Mouse (Mus musculus): ENCODE results near the gene Rsph3b.
"Not testable (repeated sequence)": the region's sequence is repeated elsewhere in the genome, so short reads cannot be mapped to it uniquely, and the experiment has no call there.

Gene Rsph3b

DNA sequence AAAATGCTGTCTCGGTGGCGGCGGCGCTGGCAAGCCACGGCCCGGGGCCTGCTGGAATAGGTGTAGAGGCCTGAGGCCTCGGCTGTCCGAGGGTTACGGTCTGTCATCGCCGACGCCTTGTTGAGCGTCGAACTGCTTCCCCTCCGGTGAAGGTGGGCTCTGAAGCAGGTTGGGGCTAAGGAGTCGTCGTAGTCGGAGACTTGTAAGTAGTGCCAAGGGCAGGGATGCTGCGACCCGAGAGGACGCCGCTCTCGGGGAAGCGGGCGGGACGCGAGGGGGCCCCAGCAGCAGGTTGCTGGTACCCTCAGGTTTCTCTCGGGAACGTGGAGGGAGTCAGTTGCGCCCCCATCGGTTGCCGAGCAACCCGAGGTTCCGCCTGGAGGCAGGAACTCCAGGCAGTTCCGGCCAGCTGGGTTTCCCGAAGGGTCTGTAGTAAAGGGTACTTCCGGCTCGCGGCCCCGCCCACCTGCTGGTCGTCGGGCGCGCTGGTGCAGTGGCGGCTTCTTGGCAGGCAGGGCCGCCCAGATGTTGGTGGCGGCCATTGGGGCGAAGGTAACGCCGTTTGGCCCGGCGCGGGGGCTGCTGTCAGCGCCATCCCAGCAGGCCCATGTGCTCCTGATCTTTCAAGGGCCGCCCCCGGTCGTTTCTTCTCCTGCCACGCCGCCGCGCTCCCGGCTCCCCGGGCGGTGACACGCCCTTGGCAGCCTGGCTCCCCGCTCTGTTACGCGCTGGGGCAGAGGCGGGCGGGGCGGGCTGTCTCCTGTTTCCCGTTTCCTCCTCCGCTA, at the start of gene Rsph3b:
Rsph3b (minus strand) TSS at position 699 of the 785 bp plus-strand sequence.
- DNase-seq, result peak; percentile 75 to 78

DNA sequence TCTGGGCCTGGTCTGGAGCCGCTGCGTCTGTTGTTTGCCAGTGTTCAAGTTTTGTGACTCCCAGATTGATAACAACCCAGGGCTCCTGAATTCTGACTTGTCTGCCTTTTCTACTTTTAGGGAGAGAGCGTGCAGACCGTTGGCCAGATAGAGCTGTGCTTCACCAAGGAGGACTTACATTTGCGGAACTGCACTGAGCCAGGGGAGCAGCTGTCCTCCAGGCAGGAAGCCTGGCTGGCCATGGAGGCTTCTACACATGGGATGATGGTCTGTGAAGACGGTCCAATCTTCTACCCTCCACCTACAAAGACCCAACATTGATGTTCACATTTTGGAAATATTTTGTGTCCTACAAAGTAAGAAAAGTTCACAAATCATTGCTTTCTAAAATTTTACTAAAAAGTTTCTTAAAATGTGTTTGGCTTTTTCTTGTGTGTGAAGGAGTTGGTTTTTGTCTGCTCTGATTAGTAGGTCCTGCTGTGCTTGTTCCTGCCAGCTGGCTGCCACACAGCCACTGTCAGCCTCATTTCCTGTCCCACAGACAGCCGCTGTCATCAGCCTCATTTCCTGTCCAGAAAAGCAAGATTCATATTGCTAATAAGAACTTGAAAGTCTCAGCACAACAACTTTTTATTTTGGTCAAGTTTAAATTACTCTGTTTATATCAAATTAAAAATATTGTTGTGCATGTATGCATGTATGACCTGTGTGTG, 49.5 kb upstream of the Rsph3b start:
- DNase-seq, result not testable (repeated sequence)

DNA sequence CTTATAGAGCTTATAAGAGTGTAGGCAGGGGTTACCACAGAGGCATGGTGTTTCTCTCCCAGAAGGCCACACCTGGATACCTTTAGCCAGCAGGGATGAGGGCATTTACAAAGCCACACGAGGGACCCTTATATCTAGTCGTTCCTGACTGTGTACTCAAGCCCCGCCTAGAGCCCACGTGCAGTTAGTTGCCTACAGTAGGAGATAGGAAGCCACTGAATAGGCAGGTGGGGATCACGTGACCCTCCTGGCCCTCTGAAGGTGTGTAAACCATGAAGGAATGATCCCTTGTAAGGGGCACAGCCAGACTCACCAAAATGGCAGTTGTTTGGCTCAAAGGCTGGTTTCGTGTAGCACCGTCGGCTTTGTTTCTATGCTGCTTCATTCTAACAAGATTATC, 48.3 kb upstream of the Rsph3b start:
- DNase-seq, result not testable (repeated sequence)

DNA sequence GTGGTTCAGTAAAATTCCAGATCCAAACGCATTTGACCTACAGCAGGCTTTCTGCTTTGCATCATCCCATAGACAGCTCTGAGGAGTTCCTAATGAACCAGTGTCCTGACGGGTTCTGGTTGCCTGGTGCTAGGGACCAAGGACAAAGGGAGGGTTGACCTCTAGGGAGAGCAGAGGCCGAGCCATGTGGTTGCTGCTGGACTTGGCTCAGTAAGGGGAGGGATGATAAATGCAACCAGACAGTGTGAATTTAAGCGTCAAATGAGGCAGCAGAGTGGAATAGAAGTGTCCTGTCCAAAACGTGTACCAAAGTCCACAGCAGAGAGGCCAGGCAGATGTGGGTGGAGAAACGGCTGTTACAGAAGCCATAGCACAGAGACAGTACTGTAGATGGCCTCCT, 47.0 kb upstream of the Rsph3b start:
- not testable (repeated sequence) for DNase-seq

DNA sequence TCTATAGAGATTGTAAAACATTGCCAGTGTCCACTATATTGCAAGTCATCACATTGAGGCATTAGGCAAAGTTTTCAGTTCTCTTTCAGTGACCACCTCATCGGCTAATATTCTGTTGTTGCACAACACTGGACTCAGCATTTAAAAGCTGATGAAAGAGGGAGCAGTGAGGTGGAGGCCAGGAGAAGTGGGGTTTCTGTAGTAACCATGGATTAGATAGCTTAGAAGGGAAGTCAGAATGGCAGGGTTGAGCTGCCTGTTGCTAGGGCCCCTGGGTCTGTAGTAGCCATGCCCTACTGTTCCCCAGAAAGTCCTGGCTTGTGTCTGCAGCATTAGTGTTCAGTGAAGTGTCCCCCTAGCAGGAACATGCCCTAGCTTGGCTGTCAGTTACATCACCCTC, 37.6 kb upstream of the Rsph3b start:
- not testable (repeated sequence) for DNase-seq

DNA sequence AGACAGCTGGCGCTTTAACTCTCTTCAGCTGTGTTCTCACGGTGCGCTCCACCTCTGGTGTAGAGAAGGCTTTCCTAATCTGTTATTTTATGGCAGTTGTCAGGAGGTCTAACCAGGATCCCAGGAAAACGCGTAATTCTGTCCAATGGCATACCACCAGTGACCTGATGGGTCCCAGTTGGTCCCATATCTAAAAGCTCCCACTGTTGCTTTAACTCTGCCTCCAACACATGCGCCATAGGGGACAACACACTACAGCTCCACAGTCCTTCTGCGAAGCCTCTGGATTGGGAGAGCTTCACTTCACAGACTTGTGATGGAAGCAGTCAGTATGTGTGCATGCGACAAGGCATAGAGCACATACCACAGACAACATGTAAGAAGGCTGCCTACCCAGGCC, 31.7 kb upstream of the Rsph3b start:
- DNase-seq, result not testable (repeated sequence)

DNA sequence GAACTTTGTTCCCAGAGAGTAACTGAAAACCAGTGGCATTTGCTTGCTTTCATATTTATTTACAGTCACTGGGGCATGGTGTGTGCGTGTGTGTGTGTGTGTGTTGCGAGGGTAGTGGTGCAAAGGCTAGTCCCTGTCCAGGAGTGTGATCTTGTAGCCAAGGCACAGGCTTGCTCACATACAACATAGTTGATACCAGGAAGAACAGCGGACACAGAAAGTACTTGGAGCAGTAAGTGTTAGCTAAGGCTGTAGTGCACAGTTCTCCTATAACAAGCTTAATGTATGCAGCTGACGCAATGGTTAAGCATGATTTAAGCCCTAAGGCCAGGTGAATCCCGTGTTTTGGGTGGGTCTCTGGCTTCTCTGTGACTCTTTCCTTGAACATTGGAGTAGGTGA, 30.9 kb upstream of the Rsph3b start:
- not testable (repeated sequence) for DNase-seq

DNA sequence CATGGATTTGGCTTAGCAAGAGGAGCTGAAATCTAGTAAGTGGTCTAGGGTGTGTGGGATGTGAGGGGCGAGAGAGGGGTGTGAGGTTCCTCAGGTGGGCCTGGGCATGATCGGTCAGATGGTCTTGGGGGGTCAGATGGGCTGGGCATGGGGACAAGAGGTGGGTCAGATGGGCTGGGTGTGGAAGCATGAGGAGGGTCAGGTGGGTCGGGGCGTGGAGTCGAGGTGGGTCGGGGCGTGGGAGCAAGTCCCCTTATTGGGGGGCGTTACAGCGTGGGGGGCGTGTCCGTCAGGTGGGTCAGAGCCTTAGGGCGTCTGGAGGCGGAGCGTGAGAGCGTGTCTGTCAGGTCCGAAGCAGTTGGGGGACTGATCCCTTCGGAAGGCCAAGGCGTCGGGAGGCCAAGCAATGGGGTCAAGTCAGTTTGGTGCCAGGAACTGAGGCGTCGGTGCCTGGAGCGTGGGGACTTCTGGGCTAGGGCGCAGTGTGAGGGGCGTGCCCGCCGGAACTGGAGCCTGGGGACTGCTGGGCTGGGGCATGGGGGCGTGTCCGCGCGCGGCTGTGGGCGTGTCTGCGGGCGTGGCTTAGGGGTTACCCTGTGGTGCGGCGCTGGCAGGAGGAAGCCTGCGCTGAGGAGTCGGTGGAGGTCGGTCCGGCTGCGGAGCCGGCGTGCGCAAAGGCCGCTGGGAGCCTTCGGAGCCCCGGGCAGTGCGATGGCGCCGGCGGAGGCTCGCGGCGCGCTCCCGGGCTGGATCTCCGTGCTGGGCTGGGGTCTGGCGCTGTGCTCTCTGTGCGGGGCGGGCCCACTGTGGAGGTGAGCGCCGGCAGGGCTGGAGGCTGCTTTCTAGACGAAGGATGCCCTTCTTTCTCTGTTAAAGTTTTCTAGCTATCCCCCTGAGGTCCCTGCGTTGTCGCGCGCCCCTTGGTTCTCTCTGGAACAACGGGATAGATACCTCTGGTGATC, 30.1 kb upstream of the Rsph3b start, which contains the start of gene Gm49721:
Gm49721 (plus strand) TSS at position 618 of the 962 bp plus-strand sequence.
- DNase-seq, result peak; percentile 60 to 67

DNA sequence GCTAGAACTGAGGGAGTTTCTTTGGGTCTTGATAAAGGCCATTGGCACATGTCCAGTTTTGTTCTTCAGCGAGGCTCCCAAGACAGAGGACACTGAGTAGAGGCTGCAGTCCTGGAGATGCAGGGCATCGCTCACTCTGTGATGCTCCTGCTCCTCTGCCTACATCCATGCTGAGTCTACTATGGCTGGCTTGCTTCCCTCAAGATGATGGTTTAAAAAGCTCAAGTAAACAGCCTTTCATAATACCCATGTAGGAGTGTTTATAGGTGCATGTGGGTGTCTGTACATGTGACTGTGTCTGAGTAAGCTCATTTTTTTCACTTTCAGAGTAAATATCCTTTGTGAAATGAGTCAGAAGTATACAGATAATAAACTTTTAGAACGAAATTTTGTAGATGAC, 26.5 kb upstream of the Rsph3b start:
- not testable (repeated sequence) for DNase-seq

DNA sequence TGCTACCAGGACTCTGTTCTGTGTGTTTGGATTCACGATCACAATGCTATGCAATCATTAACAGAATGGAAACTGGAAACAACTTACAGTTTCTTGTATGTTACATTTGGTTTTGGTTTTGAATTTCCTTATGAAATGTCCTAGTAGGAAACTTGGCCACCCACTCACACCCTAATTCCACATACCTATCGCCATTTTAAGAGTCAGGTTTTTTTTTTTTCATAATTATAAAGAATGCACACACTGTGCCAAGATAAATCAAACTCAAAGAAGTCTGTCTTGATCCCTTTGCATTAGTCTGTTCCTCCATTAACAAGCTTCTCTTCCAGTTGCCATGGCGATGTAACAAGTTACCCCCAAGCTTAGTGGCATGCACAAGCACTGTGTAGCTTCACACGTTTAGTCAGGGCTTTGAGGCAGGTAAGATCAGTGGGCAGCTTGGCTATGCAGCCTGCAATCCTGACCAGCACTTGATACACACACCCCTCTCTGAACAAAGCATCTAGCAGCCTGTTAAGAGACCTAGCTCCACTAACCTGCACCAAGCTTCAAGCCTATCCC, 24.4 kb upstream of the Rsph3b start:
- DNase-seq, result not testable (repeated sequence)

DNA sequence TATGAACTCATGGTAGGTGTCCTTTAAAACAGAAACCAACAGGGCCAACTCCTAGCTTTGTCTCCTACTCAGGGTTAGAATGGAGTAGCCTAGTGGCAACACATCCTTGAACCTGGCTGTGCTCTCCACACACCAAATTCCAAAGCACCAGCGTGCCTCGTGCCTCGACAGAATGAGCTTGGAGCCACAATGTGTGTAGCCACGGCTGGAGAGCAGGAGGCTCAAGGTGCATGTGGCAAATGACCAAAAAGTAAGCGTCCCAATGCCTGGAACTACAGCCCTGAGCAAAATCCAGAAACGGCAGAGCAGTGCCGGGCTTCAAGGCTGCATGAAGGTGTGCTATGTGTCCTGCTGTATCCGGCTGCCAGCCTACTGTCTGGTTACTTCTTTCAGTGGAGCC, 22.8 kb upstream of the Rsph3b start:
- not testable (repeated sequence) for DNase-seq

DNA sequence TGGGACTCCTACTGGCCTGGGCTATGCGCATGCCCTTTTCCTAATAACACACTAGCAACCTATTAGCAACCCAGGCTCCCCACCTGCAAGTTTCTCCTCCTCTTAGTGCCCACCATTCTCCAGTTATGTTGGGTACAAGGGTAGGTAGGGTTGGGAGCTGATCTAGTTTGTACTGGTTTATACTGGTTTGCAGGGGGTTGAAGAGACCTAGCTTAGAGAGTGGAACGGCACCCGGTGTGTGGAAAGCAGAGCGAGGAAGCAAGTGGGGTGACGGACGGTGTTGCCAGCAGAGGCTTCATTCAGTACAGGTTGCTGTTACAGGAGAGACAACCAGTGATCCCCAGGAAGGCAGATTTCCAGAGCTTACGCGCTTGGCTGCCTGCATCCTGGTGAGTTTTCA, 21.9 kb upstream of the Rsph3b start, which contains the start of gene Rnaset2b:
Rnaset2b (plus strand) TSS at position 301 of the 400 bp plus-strand sequence.
- DNase-seq, result not testable (repeated sequence)

DNA sequence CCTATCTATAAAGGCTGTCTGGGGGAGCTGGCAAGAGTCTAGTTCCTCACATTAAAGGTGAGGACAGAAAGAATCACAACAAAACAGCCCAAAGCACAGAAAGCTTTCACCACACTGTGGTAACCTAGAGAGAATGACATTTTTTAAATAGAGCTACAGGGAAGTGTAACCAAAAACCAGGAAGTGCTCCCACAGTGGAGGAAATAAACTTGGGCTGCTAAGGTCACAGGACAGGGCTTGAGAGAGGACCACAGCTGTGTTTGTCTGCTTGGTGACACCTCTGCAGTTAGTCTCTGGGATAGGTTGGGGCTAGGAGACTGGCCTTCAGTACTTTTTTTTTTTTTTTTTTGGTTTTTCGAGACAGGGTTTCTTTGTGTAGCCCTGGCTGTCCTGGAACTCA, 19.2 kb upstream of the Rsph3b start:
- DNase-seq, result not testable (repeated sequence)

DNA sequence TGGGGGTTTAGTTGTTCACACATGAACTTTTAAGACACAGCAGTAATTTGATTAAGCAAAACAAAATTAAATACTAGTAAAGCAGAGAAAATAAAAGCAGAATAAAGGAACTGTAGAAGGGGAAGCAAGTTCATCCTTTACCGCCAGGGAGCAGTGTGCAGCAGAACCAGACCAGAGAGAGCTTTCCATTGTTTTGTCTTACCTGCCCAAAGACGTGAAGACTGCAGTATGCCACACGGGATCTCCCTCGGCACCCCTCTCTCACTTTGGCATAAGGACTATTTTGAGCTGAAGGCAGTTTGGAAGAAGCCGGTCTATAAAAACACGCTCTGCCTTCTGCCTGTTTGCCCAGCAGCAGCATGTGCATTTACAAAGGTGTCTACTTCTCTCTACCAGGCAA, 16.9 kb upstream of the Rsph3b start:
- peak; percentile 35 to 50 for DNase-seq

DNA sequence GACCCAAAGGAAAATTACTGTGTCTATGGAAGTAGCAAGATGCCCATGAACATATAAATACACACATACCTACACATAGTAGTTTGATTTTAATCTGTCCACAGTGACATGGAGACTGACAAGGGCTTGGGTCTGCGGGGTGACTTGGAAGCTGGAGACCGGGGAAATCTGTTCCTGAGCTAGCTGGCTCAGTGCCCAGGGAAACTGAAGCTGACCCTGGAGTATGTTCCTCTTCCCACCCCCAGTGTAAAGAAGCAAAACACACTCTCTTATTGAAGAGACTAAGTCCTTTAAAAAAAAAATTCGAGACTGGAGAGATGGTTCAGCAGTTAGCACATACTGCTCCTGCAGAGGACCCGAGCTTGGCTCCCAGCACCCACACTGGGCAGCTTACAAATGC, 14.5 kb upstream of the Rsph3b start:
- not testable (repeated sequence) for DNase-seq

DNA sequence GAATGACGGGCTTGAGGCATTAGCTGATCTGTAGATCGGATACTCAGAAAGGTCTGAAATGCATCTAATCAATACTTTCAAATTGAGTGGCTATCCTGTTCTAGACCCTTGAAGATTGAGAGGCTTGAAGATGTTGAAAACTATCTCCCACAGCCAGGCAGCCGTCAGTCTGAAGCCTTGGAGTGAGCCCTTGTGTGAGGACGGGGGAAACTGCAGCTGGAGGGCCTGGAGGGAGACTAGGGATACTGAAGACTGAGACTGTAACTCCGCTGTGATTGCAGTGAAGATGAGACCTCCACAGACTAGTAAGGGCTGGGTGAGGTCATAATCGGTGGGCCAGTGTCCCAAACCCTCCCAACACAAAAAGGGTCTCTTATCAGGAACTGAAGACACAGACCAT, 13.9 kb upstream of the Rsph3b start:
- DNase-seq, result not testable (repeated sequence)

DNA sequence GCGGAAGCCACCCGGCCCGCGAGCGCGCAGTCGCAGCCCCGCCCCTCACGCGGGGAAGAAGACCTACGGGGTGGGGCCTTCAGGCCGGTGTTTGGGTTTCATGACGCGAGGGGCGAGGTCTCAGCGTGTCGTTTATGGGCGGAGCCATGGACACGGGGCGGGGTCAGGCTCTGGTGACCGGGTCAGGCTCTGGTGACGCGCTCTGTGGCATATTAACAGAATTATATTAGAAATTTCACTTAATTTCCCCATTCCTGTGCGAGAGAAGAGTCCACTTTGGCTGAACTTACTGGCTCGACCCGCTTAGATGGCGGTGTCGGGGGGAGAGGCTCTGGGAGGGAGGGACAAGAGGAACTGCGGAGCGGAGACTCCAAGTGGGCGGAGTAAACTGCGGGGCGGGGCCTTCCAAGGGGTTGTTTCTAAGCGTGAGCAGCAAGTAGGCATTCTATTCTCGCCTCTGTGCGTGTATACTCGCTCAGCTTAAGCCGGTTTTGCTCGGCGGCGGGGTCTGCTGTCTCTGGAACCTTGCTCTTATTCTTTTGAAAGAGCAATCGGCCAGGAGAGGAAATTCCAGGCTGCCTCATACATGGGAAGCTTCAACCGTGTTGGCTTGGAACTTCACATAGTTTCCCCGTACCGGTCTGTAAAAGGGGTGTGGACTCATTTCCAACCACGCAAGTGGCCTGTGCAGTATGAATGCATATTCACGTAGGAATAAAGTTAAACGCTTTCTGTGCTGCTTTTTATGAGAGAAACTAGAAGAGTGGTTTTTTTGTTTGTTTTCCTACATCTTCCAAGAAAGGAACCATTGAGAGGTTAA, 12.9 kb upstream of the Rsph3b start:
- DNase-seq, result peak in 1 of 2 experiments; percentile 69

DNA sequence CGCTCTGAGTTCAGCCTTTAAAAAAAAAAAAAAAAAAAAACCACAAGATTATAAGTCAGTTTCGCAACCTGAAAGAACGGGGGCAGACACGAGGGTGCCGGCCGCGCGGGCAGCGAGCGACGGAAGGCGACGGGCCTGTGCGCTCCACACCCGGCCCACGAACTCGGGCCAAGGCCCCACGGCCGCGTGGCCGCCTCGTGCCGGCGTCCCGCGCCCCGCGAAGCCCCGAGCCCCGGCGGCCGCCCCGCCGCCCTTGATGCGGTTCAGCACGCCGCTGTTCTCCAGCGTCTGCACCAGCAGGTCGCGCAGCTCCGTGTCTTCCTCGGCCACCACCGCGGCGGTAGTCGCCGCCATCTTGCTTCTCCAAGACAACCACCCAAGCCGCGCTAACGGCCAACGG, 12.3 kb upstream of the Rsph3b start, which contains the start of gene Tagap1:
Tagap1 (minus strand) TSS at position 381 of the 400 bp plus-strand sequence.
- DNase-seq, result peak; percentile 63 to 78

DNA sequence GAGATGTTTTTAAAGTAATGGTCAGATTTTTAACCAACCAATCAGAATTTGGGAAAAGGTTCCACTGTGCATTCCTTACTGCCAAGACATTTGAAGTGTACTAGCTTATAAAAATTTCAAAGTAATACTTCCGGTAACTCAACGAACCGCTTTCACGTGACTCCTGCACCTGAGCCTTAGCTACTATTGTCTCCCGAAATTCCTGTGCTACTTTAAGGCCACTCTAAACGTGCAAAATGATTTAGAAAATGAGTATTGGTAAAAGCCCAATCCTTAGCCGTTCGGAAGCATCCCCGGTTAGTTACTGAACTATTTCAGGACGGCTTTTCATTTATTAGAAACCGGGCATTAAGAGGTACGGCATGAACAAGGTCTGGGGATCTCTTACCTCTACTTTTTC, 11.9 kb upstream of the Rsph3b start:
- not testable (repeated sequence) for DNase-seq

DNA sequence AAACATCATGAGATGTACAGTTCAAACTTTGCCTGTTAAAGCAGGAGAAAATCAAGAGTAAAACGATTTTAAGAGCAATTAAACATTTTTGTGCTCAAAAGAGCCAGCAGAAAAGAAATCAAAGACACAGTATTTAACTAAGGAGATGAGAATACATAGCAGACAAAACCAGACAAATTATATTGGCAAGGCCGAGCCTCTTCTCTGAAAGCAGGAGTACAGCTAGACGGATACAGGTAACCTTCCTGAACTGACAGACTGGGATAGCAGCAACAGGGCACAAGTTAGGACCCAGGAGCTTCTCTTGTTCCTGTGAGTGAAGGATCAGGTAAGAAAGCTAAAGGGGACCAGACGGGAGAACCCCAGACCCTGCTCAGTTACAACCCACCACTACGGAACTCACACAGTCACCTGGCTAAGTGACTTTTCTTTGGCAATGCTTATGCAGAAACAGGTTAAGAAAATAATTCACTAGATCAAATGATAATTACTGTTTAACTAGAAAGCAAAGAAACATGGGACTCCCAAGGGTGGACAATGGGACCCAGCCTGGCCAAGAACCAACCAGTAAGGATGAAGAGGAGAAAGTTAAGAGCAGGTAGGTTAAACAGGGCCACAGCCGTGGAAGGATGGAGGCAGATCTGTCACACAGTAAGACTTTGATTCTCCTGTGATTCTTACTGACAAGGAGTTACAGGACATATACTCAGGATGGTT, 11.2 kb upstream of the Rsph3b start:
- not testable (repeated sequence) for DNase-seq

DNA sequence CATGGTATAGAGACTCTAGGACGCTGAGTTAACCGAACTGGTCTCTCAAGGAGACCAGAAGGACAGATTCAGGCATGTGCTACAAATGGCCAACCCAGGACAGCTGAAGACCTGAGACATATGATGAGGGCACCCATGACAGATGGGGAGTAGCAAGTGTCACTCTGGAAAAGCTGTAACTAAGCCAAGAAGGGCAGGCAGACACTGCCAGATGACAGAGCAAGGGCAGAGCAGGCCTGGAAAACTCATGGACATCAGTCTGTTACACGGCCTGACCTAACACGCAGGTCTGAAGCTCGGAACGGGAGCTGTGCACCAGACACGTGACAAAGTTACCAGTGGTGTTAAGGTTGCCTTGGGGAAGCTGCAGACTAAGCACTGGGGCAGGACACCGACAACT, 10.4 kb upstream of the Rsph3b start:
- not testable (repeated sequence) for DNase-seq

Data from cerebellum, postnatal 25 days (tissue).